Mouse (Mus musculus): ENCODE data around the gene Rps2.
"Not testable (repeated sequence)": the region's sequence is repeated elsewhere in the genome, so short reads cannot be mapped to it uniquely, and the experiment has no call there.

Rps2 gene

DNA sequence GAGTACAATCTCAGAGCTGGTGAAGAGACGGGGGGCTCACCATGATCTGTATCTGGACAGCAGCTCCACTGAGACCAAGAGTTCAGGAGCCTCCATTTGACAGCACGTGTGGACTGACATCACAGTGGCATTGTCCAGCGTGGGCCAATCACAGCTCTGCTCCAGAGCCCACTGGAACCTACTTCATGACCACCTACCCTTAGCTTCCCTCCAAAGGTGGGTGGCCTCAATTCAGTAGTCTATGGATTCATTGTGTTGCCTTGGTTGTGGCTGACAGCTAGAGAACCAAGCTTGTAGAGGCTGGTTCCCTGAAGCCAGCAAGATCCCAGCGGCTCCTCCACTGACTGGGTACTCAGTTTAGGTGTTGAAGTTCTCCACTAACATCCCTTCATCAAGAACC, at the start of gene Rps2, which contains the start of gene Rnf151:
Gene Rps2, plus strand, starts transcription at position 174 of the 400 bp plus-strand sequence.
Gene Rnf151, minus strand, starts transcription at position 121 of the 400 bp plus-strand sequence.
- DNase-seq (ENCODE audit: extremely low spot score) = no peak

DNA sequence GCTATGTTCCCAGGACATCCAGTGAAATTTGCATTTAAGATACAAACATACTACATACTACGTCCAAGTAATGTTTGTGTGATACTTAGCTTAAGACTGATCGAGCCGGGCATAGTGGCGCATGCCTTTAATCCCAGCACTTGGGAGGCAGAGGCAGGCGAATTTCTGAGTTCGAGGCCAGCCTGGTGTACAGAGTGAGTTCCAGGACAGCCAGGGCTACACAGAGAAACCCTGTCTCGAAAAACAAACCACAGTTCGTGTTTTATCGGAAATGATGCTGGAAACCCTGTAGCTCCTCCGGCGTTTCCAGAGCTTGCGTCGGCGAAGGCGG, 48.7 kb upstream of the Rps2 start:
- DNase-seq (ENCODE audit: extremely low spot score) = not testable (repeated sequence)

DNA sequence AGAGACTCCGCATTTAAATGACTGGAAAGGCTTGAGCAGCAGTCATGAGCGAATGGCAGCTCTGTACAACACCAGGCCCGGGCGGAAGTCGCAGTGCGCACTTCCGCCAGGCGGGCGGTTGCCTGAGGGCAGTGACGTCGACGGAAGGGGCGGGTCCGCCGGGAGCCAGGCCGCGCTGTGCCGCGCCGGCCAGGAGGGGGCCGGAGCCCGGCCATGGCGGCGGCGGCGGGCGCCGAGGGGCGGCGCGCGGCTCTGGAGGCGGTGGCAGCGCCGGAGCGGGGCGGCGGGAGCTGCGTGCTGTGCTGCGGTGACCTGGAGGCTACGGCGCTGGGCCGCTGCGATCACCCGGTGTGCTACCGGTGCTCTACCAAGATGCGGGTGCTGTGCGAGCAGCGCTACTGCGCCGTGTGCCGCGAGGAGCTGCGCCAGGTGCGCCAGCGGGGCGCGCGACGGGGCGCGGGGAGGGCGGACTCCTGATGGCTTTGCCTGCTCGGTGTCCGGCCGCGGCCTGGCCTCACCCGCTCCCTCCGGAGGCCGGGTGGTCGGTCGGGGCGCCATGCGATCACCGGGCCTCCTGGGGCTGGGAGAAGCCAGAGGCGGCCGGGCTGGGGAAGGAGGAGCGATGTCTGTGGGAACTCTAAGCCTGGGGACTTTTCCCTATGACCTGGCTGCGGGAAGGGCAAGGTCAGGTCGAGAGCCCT, 48.2 kb upstream of the Rps2 start, which contains the start of gene Zfp598:
Gene Zfp598, plus strand, starts transcription at position 143 of the 701 bp plus-strand sequence.
- peak; percentile 92 for DNase-seq (ENCODE audit: extremely low spot score)

DNA sequence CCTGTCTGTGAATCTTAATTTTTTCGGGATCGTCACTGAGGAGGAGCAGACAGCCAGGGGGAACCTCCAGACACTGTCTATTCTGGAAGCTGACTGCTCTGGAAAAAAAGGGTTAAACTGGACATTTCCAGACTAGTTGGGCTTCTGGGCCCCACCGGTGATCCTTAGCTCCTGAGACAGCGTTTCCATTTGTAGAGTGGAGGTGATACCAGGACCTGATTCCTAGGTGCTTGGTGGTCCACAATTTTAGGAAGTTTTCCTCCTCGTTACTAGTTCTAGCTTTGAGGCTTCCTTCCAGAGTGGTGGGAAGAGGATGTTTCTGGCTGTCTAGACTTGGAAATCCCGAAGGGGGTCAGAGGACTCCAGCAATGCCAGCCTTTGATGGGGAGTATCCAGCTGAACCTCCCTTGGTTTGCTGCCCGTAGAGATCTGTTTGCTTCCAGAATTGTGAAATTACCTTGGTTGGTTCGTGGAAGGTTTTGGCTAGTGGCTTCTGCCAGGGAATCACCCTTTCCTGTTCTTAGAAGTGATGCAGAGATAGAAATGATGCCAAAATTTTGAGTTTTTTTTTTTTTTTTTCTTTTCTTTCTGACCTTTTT, 47.6 kb upstream of the Rps2 start:
- no peak for DNase-seq (ENCODE audit: extremely low spot score)

DNA sequence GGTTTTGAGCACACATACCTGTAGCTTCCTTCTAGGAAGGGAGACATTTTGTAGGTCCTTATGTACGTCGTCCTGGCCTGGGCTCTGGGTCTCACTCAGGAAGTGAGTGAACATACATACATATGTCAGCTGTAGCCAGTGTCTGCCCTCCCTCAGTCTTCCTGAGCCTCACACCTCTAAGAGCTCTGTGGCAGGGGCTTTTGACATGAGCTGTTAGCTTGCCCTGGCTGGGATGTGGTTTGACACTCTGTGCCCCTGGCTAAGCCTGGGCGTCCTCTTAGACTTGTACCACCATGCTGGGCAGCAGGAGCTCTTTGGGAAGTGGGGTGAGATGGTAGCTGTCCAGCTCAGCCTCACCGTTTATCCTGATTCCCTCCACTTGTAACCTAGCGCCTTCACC, 46.6 kb upstream of the Rps2 start:
- DNase-seq (ENCODE audit: extremely low spot score) = no peak

DNA sequence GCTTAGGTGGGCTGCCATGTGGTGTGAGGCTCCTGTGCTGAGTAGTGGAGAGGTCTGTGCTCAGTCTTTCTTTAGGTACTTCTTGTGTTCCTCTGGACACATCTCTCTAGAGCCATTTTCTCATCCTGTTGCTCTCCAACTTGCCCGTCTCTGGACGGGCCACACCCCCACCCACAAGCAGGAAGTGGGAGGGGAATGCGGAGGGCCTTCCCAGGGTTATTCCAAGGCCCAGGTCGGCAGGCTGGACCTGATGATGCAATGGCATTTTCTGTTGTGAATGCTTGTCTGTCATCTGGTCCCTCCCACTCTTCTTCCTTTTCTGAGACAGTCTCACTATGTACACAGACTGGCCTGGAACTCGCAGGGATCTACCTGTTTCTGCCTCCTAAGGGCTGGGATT, 45.8 kb upstream of the Rps2 start:
- no peak for DNase-seq (ENCODE audit: extremely low spot score)

DNA sequence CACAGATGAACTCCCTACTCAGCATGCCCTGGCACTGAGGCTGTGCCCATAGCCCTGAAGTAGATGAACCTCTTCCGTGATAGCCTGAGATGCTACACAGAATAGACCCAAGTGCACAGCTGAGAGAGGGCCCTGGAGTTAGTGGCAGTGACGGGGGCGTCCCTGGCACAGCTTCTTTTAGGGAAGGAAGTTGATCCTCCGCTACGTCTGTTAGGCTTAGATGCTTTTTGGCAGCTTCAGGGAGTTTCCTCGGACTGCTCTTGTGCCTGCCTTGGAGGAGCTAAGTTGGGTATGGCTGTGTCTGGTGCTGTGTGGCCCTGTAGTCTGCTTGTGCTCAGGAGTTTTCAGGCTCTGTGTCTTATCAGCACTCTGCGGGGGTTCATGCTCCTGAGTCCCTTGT, 43.6 kb upstream of the Rps2 start:
- DNase-seq (ENCODE audit: extremely low spot score) = no peak

DNA sequence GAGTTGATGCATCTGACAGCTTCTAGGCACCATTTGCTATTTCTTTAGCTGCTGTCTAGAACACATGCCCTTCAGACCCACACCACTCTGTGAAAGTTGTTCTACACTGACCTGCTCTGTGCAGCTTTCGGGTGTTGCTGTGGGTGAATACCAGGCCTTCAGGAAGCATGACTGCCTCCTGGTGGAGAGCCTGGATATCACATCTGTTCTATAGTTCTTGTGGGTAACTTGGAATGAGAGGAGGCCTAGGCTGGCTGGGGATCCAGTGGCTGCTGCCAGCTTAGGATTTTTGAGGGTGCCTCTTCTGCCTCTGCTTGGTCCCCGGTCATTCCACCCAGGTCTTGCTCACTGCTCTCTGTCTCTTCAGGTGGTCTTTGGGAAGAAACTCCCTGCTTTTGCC, 41.7 kb upstream of the Rps2 start:
- DNase-seq (ENCODE audit: extremely low spot score) = peak; percentile 69

DNA sequence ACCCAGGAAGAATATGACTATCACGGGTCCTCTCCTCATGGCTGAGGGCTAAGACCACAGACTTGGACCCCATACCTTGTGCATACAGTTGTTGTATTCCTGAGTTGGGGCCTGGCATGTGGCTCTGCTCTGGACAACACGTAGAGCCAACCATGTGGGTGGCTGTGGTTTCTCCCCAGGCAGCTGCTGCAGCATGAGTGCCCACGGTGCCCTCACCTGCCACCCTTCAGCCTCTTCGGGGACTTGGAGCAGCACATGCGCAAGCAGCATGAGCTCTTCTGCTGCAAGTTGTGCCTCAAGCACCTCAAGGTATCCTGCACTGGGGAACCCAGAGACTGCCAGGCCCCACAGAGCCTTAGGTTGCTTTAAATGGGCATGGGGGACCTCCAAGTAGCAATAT, 41.0 kb upstream of the Rps2 start:
- DNase-seq (ENCODE audit: extremely low spot score) = no peak

DNA sequence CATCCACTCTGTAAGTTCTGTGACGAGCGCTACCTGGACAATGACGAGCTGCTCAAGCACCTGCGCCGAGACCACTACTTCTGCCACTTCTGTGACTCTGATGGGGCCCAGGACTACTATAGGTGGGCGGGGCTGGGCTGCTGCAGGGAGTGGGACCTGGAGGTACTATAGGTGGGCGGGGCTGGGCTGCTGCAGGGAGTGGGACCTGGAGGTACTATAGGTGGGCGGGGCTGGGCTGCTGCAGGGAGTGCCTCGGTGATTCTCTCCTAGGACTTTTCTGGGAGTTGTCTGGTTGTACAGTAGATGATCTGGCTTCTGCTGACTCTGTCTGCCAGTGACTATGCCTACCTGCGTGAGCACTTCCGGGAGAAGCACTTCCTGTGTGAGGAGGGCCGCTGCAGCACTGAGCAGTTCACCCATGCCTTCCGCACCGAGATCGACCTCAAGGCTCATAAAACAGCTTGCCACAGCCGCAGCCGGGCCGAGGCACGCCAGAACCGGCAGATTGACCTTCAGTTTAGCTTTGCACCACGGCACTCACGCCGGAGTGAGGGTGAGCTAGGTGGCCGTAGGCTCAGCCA, 40.3 kb upstream of the Rps2 start:
- DNase-seq (ENCODE audit: extremely low spot score) = no peak

DNA sequence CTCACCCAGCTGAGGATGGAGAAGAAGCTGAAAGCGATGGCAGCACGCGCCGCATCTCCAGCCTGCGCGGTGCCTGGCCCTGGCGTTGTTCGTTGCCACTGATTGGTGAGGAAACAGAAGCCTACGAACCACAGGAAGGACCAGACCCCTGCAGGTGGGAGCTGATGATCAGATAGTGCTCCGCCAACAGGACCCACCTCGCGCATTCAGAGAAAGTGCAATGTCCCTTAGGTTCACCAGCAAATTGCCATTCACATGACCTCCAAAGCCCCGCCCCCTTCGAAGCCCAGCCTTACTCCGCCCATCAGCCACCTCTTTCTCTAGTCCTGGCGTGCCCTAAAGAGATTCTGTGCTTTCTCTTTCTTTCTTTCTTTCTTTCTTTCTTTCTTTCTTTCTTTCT, 31.4 kb upstream of the Rps2 start:
- peak; percentile 45 for DNase-seq (ENCODE audit: extremely low spot score)

DNA sequence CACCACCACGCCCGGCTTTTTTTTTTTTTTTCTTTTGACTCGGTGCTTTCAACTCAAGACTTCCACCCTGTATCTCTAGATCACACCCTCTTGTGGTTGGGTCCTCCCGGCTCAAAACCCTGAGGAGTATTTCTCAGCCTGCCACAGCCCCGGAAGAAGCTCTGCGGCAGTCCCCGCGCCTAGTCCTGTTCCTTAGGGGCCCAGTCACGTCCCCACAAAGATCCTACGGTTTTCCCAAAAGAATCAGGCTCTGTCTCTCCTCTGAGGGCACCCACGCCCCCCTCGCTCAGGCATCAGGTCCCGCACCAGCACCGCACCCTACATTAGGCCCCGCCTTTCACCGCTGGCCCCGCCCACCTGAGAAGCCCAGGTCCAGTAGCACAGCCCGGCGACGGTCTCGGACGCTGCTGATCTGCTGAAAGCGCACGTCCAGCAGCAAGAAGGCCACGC, 30.7 kb upstream of the Rps2 start:
- DNase-seq (ENCODE audit: extremely low spot score) = peak; percentile 55

DNA sequence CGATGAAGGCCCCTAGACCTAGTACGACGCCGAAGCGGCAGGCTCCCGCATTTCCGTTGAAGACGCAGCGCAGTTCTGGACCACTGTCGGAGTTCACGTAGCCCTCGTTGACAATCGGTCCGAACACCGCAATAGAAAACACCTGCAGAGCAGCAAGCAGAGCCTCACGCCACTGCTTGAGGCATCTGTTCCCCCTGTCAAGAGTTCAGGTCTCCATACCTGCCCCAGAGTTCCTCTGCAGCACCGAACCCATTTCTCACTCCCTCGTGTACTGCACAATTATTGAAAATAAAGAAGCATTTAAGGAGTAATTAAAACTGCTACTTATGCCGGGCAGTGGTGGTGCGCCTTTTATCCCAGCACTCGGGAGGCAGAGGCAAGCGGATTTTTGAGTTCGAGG, 30.3 kb upstream of the Rps2 start:
- no peak for DNase-seq (ENCODE audit: extremely low spot score)

DNA sequence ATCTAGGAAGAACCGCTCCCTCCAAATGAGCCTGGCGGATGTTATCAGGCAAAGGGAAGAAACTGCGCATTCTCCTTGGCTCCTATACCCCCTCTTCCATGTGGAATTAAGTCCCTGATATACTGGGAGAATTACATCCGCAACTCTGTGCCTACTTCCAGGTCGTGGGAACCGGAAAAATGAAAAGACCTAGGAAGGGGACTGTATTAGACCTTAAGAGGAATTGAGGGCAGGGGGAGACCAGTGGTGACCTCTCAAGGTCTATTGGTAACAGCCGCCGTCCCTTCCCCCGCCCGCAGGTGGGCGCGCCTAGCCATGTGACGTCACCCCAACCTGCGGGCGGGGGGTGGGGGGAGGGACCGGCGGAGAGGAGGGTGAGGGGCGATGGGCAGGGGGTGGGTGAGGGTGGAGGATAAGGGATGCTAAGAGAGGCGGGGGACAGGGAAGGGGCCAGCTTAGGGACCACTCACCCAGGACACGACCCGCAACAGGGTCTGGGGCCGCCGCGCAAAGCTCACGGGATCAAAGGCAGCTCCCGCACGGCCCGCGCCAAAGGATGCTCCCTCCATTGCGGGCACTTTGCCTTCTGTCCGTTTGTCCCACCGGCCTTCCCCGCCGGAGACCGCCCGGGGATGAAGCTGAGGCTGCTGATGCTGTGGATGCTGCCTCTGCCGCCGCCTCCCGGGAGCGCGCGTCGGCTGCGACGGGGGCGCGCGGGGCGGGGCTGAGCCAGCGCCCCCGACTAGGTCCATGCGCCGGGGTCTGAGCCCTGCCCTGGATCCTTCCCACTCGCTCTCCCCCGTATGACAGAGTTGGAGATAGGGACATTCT, 28.4 kb upstream of the Rps2 start, which contains the start of gene Syngr3:
Gene Syngr3, minus strand, starts transcription at position 705 of the 831 bp plus-strand sequence.
- DNase-seq (ENCODE audit: extremely low spot score) = no peak

DNA sequence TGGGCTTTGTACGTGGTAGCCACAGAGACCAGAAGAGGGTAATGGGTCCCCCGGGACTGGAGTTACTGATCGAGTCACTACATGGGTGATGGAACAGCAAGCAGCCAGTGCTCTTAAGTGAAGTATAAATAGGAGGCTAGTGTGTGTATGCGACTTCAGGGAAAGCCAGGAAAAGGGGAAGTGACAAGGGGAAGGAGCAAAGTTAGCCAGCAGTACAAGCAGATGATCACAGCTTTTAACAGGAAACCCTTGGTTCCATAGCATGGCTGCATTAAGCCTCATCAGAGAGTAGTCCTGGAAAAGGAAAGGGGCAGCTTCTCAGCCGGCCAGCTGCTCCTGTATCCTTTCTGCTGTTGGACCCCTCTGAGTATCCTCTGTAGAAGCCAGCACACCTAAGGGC, 25.5 kb upstream of the Rps2 start:
- no peak for DNase-seq (ENCODE audit: extremely low spot score)

DNA sequence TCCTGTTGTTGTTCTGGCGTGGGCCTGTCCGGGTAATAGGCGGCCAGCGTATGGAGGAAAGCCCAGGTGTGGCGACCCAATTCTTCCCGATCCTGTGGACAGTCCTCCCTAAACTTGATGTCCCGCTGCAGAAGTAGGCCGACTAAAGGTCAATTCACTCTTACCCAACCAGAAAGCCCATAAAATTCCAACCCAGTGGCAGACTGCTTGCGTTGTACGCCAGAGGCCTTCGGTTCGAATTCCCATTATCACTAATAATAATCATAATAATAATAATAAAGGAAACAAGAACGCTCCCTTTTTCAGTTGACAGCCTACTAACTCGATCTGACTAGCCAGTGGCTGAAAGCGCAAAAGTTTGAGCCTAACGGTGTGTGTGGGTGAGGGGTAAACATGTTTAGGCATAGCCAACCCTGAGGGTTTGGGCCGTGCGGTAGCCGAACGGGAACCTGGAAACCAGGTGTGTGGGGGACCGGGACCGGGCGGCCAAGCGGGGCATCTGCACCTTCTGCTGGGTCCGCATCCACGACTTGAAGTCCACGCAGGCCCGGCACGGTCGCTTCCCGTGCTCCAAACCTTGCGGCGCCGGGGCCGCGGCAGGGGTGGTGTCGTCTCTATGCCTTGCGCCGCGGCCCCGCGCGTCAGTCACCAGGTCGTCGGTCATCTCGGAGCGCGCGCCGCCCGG, 22.4 kb upstream of the Rps2 start:
- DNase-seq (ENCODE audit: extremely low spot score) = no peak

DNA sequence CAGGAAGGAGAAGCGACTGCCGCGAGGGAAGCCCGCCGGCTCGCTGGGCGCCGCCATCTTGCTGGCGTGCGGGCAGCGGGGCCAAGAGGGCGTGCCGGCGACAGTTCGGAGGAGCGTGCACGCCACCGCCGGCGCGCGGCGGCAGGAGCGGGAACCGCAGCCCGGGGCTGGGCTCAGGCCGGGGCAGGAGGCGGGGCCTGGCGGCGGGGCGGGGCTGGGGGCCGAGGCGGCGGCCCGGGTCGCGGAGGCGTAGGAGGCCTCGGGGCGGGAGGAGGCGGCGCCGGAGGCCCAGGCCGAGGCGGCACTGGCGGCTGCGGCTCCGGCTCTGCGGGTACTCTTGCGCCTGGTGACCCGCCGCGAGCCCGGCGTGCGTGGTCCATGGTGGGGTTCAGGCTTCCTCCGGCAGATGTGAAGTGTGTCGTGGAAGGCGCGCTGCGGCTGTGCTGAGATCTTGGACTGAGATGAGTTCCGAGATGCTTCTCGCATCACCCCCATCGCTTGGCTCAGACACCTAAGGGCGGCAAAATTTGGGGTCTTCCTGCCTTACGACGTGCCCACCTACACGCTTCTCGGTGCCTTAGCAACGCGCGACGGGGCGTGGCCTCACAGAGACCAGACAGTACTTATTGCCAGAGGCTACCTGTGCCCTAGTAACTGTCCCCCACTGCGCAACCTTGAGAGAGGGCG, 21.8 kb upstream of the Rps2 start, which contains the start of the genes Gfer and Noxo1:
Gene Gfer, minus strand, starts transcription at position 146 of the 687 bp plus-strand sequence.
Gene Noxo1, plus strand, starts transcription at position 224 of the 687 bp plus-strand sequence.
- DNase-seq (ENCODE audit: extremely low spot score) = peak; percentile 89

DNA sequence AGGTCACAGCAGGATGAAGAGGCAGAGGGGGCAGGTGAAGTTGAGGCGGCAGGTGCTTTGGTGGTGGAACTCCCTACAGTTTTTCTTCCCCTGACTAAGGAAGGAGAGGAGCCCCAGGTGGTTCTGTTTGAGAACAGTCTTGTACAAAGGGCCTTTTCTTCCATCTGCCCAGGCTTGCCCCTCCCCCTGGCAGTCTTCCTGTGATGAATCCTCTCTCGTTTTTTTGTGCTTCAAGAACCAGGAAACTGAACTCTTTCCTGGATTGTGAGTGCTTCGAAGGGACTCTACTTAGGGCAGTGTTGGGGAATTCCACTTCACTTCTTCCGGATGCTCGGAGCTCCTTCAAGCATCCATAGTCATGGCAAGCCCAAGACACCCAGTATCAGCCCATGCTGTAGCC, 19.9 kb upstream of the Rps2 start:
- no peak for DNase-seq (ENCODE audit: extremely low spot score)

DNA sequence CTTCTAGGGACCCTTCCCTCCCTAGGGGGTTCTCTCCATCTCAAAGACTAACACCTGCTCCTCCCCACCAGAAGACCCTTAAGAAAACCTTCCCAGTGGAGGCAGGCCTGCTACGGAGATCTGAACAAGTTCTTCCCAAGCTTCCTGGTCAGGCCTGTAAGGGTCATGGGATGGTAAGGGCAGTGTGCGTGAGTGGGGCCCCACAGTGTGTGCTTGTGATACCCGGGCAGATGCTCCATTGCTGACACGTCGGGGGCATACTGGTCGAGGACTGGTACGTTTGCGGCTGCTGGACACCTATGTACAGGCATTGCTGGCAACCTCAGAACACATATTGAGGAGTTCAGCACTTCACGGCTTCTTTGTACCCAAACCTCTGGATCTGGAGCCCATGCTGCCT, 19.2 kb upstream of the Rps2 start:
- DNase-seq (ENCODE audit: extremely low spot score) = no peak

DNA sequence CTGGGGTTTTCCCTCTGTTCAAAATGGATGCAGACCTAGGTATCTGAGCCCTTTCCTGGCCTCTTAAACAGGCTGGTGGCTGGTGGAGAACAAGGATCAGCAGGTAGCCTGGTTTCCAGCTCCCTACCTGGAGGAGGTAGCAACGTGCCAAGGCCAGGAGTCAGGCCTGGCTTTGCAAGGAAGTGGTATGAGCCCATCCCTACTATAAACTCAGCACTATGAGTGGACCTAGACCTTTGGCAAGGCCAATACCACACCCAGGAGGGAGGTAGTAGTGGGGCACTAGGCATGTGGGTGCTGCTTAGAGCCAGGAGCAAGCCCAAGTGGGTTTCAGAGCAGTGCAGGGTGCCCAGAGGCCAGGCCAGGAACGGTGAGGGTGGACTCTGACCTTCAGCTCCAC, 18.4 kb upstream of the Rps2 start:
- no peak for DNase-seq (ENCODE audit: extremely low spot score)

DNA sequence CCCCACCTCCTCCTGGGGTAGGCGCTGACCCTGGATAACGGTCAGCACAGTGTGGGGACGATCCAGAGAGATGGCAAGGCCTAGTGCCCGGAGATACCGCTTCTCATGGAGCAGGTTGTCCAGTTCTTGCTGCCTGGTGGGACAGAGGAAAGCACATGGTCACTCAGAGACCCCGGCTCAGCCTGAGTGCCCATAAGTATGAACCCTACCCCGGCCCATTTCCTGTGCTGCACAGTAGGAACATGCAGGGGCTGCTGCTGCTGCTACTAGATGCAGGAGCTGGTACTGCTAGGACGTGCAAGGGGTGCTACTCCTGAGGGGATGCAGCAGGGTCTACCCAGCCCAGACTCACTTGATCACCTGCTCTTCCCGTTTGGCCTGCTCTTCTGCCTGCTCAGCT, 16.7 kb upstream of the Rps2 start:
- DNase-seq (ENCODE audit: extremely low spot score) = no peak
